Mouse (Mus musculus) heart, embryonic 11.5 days (tissue): ENCODE data around the gene A730061H03Rik. TPM values are rescaled to one million over a fixed set of nuclear protein-coding genes. Genes with fewer than 3 reads are reported as not detected.
A peak's percentile ranks its signal among the peaks of the same experiment; 100 is the strongest.

Source experiments
- ATAC-seq: fragments of 200-750 bp; cut with Nextera tagmentation; replicated peaks from 2 replicates; pipeline ENCODE4 v1.8.0; 2017; ENCODE audit warnings: moderate library complexity; ENCODE audit not compliant: insufficient number of reproducible peaks, low FRiP score, low TSS enrichment
- H3K27ac ChIP-seq: fragments of 300-500 bp; sonication (generic); 2 replicates; pipeline ENCODE4 v1.5.1; 2014; ENCODE audit warnings: mild to moderate bottlenecking, low read depth, low read length
- H3K27me3 ChIP-seq: fragments of 300-500 bp; sonication (generic); 2 replicates; pipeline ENCODE4 v1.6.1; 2014; ENCODE audit warnings: mild to moderate bottlenecking, low read length, mixed read lengths; ENCODE audit not compliant: control insufficient read depth, insufficient read depth
- H3K36me3 ChIP-seq: fragments of 300-500 bp; sonication (generic); 2 replicates; pipeline ENCODE4 v1.6.1; 2014; ENCODE audit warnings: mild to moderate bottlenecking, low read length, moderate library complexity, mixed read lengths; ENCODE audit not compliant: control insufficient read depth, insufficient read depth
- H3K4me1 ChIP-seq: fragments of 300-500 bp; sonication (generic); 2 replicates; pipeline ENCODE4 v1.6.1; 2014; ENCODE audit warnings: low read length; ENCODE audit not compliant: control insufficient read depth, insufficient read depth
- H3K4me2 ChIP-seq: fragments of 300-500 bp; sonication (generic); 2 replicates; pipeline ENCODE4 v1.6.1; 2014; ENCODE audit warnings: mild to moderate bottlenecking, moderate library complexity
- H3K4me3 ChIP-seq: fragments of 300-500 bp; sonication (generic); 2 replicates; pipeline ENCODE4 v1.5.1; 2014; ENCODE audit warnings: low read depth, low read length
- H3K9ac ChIP-seq: fragments of 300-500 bp; sonication (generic); 2 replicates; pipeline ENCODE4 v1.6.1; 2014; ENCODE audit warnings: mild to moderate bottlenecking, low read depth, low read length, moderate library complexity
- H3K9me3 ChIP-seq: fragments of 300-500 bp; sonication (generic); replicated peaks from 2 replicates; pipeline ENCODE4 v1.6.1; 2016; ENCODE audit warnings: low read length; ENCODE audit not compliant: control insufficient read depth
- WGBS: fragments of 180-500 bp; shearing (Covaris S2); extraction: QIAGEN DNeasy Blood & Tissue Kit; methylation state at CpG from one replicate; pipeline ENCODE4 v1.1.7; 2014; ENCODE audit not compliant: insufficient replicate concordance; 5-methylcytosine and 5-hydroxymethylcytosine counted together
- polyA plus RNA-seq: library from polyadenylated mRNA; unstranded; fragments of >200 nt; fragmentation: Nextera tagmentation; extraction: Ambion mirVana; gene quantifications from 2 replicates; pipeline ENCODE4 v1.2.1, GENCODE M21; 2014

The A730061H03Rik gene
- 1.0 and 1.3 TPM in 2 replicates for polyA plus RNA-seq

DNA sequence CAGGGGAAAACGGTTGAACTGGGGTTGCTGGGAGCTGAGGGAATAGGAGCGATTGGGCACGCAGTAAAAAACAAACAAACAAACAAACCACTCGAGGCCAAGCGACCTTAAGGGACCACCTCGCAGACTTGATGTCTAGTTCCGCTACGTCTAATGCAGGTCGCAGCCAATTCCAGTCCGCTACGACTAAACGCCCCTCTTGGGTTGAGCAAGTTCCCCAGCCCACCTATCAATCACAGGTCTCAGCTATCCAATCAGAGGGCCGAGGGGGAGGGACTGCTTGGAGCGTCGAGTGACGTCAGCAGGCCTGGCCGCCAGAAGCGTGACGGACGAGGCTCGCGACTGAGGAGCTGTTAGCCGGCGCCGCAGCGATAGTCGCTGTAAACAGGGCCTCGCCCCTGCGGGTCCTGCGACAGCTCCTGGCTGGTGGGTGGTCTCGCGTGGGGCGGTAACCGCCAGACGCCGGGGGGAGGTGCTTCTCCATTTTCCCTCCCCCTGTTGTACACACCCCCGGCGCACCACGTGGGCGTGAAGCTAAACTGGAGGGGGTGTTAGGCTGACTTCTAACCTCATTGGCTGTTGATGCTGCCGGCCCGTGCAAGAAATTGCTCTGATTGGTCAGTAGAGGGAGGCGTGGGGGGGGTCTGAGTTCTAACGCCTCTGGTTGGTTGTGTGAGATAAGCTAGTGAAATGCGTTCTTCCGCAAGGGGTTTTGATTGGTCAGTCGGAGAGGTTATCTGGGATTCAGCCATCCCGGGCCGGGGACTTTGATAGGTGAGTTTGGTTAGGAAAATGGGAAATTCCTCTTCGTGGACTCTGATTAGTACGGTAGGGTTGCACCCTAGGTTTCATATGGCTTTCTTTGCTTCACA lies at the start of gene A730061H03Rik:
A730061H03Rik (minus strand) TSS at position 205 of the 872 bp plus-strand sequence.
- H3K9me3 ChIP-seq, result no peaks in the 10 kb centered on the region
- peak within 1 kb of the TSS; percentile 70 for H3K4me2 ChIP-seq
- peaks cover 9% of the 10 kb centered on the region for H3K36me3 ChIP-seq
- peak within 1 kb of the TSS; percentile 84 for H3K9ac ChIP-seq
- peak; percentile 93 for ATAC-seq
- H3K27ac ChIP-seq, result peak within 1 kb of the TSS; percentile 98
- peak within 1 kb of the TSS; percentile 65 for H3K4me3 ChIP-seq
- H3K4me1 ChIP-seq, result peaks cover 13% of the 10 kb centered on the region
- under 1% methylated on average over 51 of the region's 51 CpGs for WGBS
- H3K27me3 ChIP-seq, result no peaks in the 10 kb centered on the region

DNA sequence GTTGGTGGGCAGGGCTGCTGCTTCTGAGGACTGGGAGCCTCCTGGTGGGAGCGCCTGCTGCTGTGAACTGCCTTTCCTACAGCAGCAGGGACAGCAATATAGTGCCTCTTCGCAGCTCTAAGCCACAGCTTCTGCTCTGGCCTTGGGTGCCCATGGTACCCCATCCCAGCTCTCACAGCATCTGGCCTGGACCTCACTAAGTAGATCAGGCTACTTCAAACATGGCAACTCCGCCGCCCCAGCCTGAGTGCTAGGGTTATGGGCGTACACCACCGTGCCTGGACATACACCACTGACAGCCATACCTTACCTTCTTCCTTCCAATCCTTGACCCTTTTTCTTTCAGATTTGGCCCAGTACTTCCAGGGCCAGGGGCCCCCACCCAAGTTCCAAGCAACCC lies 48.1 kb upstream of the A730061H03Rik start:
- no peak overlapping the region for H3K4me2 ChIP-seq
- WGBS, result 87% methylated on average over 6 of the region's 6 CpGs
- H3K9ac ChIP-seq, result no peak overlapping the region
- no peaks in the 10 kb centered on the region for H3K27me3 ChIP-seq
- no peak overlapping the region for H3K4me3 ChIP-seq
- H3K9me3 ChIP-seq, result no peaks in the 10 kb centered on the region
- no peak overlapping the region for H3K27ac ChIP-seq
- no peak for ATAC-seq
- H3K4me1 ChIP-seq, result peaks cover 14% of the 10 kb centered on the region; the same call in 1 of the 2 replicates
- H3K36me3 ChIP-seq, result peaks cover 17% of the 10 kb centered on the region

DNA sequence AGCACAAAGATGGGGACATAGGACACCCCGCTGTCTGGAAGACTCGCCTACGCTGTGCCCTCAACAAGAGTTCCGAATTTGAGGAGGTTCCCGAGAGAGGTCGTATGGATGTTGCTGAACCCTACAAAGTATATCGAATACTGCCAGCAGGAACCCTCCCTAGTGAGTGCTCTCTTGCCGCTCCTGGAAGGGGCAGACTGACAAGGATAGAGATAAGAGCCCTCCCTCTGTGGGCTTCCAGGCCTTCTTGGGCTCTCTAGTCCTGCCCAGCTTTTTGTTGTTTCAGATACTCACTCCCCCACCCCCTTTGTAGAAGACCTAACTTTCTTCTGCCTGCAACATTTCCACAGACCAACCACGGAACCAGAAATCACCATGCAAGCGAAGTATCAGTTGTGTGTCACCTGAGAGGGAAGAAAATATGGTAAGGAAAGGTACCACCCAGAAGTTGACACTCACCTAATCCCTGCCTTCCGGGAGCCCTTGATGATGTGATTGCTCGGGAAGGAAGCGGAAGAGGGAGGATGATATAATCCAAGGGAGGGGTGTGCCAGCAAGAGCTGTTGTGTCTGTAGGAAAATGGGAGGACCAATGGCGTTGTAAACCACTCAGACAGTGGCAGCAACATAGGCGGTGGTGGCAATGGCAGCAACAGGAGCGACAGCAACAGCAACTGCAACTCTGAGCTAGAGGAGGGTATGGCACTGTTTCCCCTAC lies 45.7 kb upstream of the A730061H03Rik start:
- WGBS, result 77% methylated on average over 16 of the region's 16 CpGs
- Histone ChIP-seq H3K27me3 (no peaks in the 10 kb centered on the region), H3K9ac (no peak overlapping the region), H3K4me2 (no peak overlapping the region), H3K4me3 (no peak overlapping the region), H3K36me3 (peaks cover 32% of the 10 kb centered on the region), H3K27ac (no peak overlapping the region), H3K9me3 (no peaks in the 10 kb centered on the region), H3K4me1 (peaks cover 11% of the 10 kb centered on the region; the same call in 1 of the 2 replicates)
- ATAC-seq, result no peak

DNA sequence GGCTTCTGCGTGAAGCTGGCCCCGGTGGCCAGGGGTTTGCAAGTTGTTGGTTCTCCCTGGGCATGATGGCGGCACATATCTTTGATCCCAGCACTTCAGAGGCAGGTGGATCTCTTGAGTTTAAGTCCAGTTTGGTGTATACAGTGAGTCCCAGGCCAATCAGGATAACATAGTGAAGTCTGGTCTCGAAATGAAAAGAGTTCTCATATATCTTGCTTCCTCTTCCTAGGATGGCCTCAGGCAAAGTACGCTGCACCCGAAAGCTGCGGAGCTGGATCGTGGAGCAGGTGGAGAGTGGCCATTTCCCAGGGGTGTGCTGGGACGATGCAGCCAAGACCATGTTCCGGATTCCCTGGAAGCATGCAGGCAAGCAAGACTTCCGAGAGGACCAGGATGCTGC lies 44.6 kb upstream of the A730061H03Rik start:
- H3K4me3 ChIP-seq, result no peak overlapping the region
- H3K36me3 ChIP-seq, result peaks cover 34% of the 10 kb centered on the region
- 94% methylated on average over 11 of the region's 11 CpGs for WGBS
- H3K9me3 ChIP-seq, result no peaks in the 10 kb centered on the region
- no peaks in the 10 kb centered on the region for H3K27me3 ChIP-seq
- ATAC-seq, result no peak
- H3K27ac ChIP-seq, result no peak overlapping the region
- H3K9ac ChIP-seq, result no peak overlapping the region
- peaks cover 11% of the 10 kb centered on the region; the same call in 1 of the 2 replicates for H3K4me1 ChIP-seq
- no peak overlapping the region; the same call in 1 of the 2 replicates for H3K4me2 ChIP-seq

DNA sequence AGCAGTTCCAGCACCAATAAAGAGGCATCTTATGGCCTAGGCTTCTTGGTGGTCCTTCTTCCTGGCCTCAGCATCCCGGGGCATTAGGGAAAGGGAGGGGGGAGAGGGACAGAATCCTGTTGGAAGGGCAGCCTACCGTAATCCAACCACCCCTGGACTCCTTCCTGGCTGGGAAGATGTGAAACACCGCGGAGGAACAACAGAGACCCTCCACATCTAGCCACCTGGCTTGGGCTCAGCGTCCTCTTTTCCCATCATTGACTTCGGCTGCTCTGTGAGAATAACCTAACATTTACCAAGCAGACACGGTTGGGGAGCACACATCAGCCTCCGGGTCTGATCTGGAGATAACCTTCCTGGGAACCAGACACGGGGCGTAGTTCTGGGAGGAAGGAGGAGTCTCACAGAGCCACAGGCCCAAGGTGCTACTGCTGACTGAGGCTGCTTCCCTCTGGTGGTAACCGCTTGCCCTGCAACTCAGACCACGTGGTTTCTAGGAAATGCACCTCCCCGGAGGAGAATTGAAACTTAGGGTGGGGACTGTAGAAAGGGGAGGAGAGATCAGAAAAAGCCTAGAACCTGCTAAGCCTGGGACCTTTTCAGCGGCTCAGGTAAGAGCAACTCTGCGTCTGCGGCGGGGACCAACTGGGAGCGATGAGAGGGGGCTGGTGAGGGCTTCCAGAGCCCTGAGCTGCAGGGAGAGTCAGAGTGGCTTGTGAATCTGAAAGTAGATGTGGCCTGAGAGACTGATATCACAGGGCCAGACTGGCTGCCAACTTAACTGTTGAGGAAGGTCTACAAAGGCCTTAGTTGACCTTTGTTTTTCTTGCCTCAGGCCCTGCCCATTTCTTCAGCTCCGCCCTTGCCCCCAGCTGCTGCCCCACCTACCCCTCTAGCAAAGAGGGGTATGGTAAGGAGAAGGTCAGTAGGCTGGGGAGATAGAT lies 43.7 kb upstream of the A730061H03Rik start:
- peaks cover 11% of the 10 kb centered on the region; the same call in 1 of the 2 replicates for H3K4me1 ChIP-seq
- H3K36me3 ChIP-seq, result peaks cover 36% of the 10 kb centered on the region
- 16% methylated on average over 19 of the region's 19 CpGs for WGBS
- peak overlapping the region; percentile 76 for H3K9ac ChIP-seq
- peak overlapping the region; percentile 40 for H3K4me3 ChIP-seq
- no peaks in the 10 kb centered on the region for H3K27me3 ChIP-seq
- H3K4me2 ChIP-seq, result peak overlapping the region; percentile 74
- H3K27ac ChIP-seq, result peak overlapping the region; percentile 85
- no peaks in the 10 kb centered on the region for H3K9me3 ChIP-seq
- peak; percentile 84 for ATAC-seq

DNA sequence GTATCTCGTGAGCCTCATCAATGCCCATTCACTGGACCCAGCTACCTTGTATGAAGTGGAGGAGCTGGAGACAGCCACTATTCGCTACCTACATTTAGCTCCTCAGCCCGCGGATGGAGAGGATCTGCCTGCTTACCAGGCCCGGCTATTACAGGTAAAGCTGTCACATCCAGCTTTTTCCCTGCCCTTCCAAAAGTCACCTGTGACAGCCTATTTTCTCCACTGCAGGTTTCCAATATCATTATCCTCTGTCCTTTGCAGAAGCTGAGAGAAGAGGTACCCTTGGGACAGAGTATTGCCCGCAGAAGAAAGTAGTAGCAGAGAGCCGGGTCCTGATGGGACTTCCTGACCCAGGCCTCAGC lies 43.0 kb upstream of the A730061H03Rik start, which contains the start of gene Irf9:
Irf9 (plus strand) TSS at position 301 of the 362 bp plus-strand sequence.
- 89% methylated on average over 7 of the region's 7 CpGs for WGBS
- Histone ChIP-seq H3K9me3 (no peaks in the 10 kb centered on the region), H3K27me3 (no peaks in the 10 kb centered on the region), H3K36me3 (peaks cover 38% of the 10 kb centered on the region), H3K4me1 (peaks cover 11% of the 10 kb centered on the region; the same call in 1 of the 2 replicates), H3K4me2 (peak within 1 kb of the TSS; percentile 74), H3K4me3 (peak within 1 kb of the TSS; percentile 40), H3K27ac (peak within 1 kb of the TSS; percentile 85), H3K9ac (peak within 1 kb of the TSS; percentile 76)
- ATAC-seq, result no peak

DNA sequence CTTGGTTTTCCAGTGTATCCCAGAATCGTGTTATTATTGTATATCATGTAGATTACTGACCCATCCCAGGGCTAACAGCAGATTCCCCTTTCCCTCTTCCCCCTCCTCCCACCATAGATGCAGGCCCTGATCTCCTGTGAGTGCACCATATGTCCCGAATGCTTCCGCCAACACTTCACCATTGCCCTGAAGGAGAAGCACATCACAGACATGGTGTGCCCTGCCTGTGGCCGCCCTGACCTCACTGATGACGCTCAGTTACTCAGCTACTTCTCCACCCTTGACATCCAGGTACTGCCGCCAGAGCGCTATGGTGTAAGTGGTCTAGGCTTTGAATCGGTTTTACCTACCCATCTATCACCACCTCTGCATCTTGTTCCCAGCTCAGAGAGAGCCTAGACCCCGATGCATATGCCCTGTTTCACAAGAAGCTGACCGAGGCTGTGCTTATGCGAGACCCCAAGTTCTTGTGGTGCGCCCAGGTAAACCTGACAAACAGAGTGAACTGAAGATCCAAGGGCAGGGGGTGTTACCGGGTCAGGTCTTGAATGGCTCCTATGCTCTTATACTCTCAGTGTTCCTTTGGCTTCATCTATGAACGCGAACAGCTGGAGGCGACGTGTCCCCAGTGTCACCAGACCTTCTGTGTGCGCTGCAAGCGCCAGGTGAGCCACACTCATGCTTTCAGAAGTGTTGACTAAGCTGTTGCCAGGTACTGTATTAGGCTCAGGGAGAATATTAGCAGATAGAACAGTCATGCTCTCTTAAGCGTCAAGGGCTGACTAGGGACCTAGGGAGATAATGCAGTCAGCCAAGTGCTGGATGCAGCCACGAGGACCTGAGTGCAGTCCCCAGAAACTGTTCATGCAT lies 38.5 kb upstream of the A730061H03Rik start:
- no peaks in the 10 kb centered on the region for H3K27me3 ChIP-seq
- WGBS, result 93% methylated on average over 21 of the region's 21 CpGs
- no peak overlapping the region for H3K27ac ChIP-seq
- H3K9me3 ChIP-seq, result no peaks in the 10 kb centered on the region
- no peak overlapping the region for H3K4me2 ChIP-seq
- H3K4me3 ChIP-seq, result no peak overlapping the region
- no peak for ATAC-seq
- no peak overlapping the region for H3K9ac ChIP-seq
- H3K4me1 ChIP-seq, result peaks cover 5% of the 10 kb centered on the region; the same call in 1 of the 2 replicates
- peaks cover 49% of the 10 kb centered on the region for H3K36me3 ChIP-seq
